In genomic region chr15:98568256-98569033, GRCm38 (mm10) we compare ENCODE assay signal across 8 mouse cellular contexts. TPM values are rescaled to one million over a fixed set of nuclear protein-coding genes. Genes with fewer than 3 reads are reported as not detected.
DNase-seq lines count a peak whose midpoint lies in the region; ATAC-seq lines count a peak whose summit lies in the region.

No protein-coding gene starts in this region.

- peaks cover 20% of the 10 kb centered on the region for H3K4me1 ChIP-seq in kidney, embryonic 14.5 days (ENCODE audit: control insufficient read depth, insufficient read depth, low read length)
- H3K4me1 ChIP-seq in intestine, embryonic 16.5 days (ENCODE audit: control insufficient read depth, insufficient read depth, low read length), result peaks cover 20% of the 10 kb centered on the region
- H3K4me1 ChIP-seq in midbrain, embryonic 15.5 days, result peaks cover 36% of the 10 kb centered on the region

- peaks cover 10% of the 10 kb centered on the region; the same call in 1 of the 2 replicates for H3K36me3 ChIP-seq in kidney, embryonic 14.5 days (ENCODE audit: control insufficient read depth, insufficient read depth, low read length)
- H3K36me3 ChIP-seq in intestine, embryonic 16.5 days (ENCODE audit: control insufficient read depth, insufficient read depth, low read length), result no peaks in the 10 kb centered on the region
- no peaks in the 10 kb centered on the region; the same call in 1 of the 2 replicates for H3K36me3 ChIP-seq in midbrain, embryonic 15.5 days (replicated peaks)

- peak overlapping the region; percentile 88 for H3K9ac ChIP-seq in kidney, embryonic 14.5 days (ENCODE audit: low read depth, low read length)
- H3K9ac ChIP-seq in intestine, embryonic 16.5 days (ENCODE audit: low read depth, low read length), result peak overlapping the region; percentile 73
- peak overlapping the region; percentile 74 for H3K9ac ChIP-seq in midbrain, embryonic 15.5 days

- H3K4me2 ChIP-seq in kidney, embryonic 14.5 days (replicated peaks; ENCODE audit: low read depth, low read length), result peak overlapping the region; percentile 54
- H3K4me2 ChIP-seq in intestine, embryonic 16.5 days (ENCODE audit: low read depth, low read length), result peak overlapping the region; percentile 75
- peak overlapping the region; percentile 65 for H3K4me2 ChIP-seq in midbrain, embryonic 15.5 days

- no peaks in the 10 kb centered on the region for H3K27me3 ChIP-seq in kidney, embryonic 14.5 days (ENCODE audit: control insufficient read depth, insufficient read depth, low read length)
- H3K27me3 ChIP-seq in intestine, embryonic 16.5 days (replicated peaks; ENCODE audit: control insufficient read depth, insufficient read depth, low read length), result no peaks in the 10 kb centered on the region
- no peaks in the 10 kb centered on the region for H3K27me3 ChIP-seq in midbrain, embryonic 15.5 days (replicated peaks)

- H3K9me3 ChIP-seq in kidney, embryonic 14.5 days (ENCODE audit: control insufficient read depth, low read length), result no peaks in the 10 kb centered on the region
- no peaks in the 10 kb centered on the region for H3K9me3 ChIP-seq in intestine, embryonic 16.5 days (ENCODE audit: control insufficient read depth, low read length)
- H3K9me3 ChIP-seq in midbrain, embryonic 15.5 days, result no peaks in the 10 kb centered on the region

- DNase-seq in kidney, postnatal 25 days, result no peak
- DNase-seq in Muller cell, postnatal 12 days (ENCODE audit: inconsistent ontology term), result peak; percentile 41
- peak; percentile 39 for DNase-seq in embryo, embryonic 9.5 days (ENCODE audit: extremely low spot score)
- DNase-seq in frontal cortex, postnatal 10 days (ENCODE audit: low spot score in 2 of 2), result no peak
- no peak for DNase-seq in layer of hippocampus, adult 9-10 months (ENCODE audit: low spot score)

- peak; percentile 11; the same call in 1 of the 2 replicates for ATAC-seq in kidney, embryonic 14.5 days (ENCODE audit: low FRiP score, low TSS enrichment)
- no peak for ATAC-seq in intestine, embryonic 16.5 days
- peak; percentile 52 for ATAC-seq in midbrain, embryonic 15.5 days (replicated peaks)

- peak overlapping the region; percentile 98 for H3K27ac ChIP-seq in kidney, embryonic 14.5 days (ENCODE audit: low read depth, low read length)
- peak overlapping the region; percentile 94 for H3K27ac ChIP-seq in intestine, embryonic 16.5 days (ENCODE audit: low read length)
- H3K27ac ChIP-seq in midbrain, embryonic 15.5 days, result peak overlapping the region; percentile 89

- 3% methylated on average over 22 of the region's 22 CpGs for WGBS in kidney, embryonic 14.5 days
- 5% methylated on average over 22 of the region's 22 CpGs for WGBS in intestine, embryonic 16.5 days
- 9% methylated on average over 22 of the region's 22 CpGs for WGBS in midbrain, embryonic 15.5 days

- peak overlapping the region; percentile 74 for H3K4me3 ChIP-seq in kidney, embryonic 14.5 days (ENCODE audit: low read length)
- peak overlapping the region; percentile 71 for H3K4me3 ChIP-seq in intestine, embryonic 16.5 days (ENCODE audit: low read length)
- H3K4me3 ChIP-seq in midbrain, embryonic 15.5 days, result peak overlapping the region; percentile 96

RNA-seq across cellular contexts. Expression of gene Ccnt1, which starts 2.3 kb away (rescaled TPM):
- polyA plus RNA-seq in kidney, embryonic 14.5 days (2014; fragmentation: Nextera tagmentation; extraction: Ambion mirVana), result 55.4 and 72.9 TPM in 2 replicates
- polyA plus RNA-seq in intestine, embryonic 16.5 days (2015; fragmentation: Nextera tagmentation; extraction: Ambion mirVana), result 41.2 and 43.7 TPM in 2 replicates
- polyA plus RNA-seq in midbrain, embryonic 15.5 days (2015; fragmentation: Nextera tagmentation; extraction: Ambion mirVana), result 71.7 and 72.6 TPM in 2 replicates

RNA-seq across cellular contexts. Expression of gene 4930415O20Rik, which starts 2.4 kb away (rescaled TPM):
- polyA plus RNA-seq in kidney, embryonic 14.5 days (2014; fragmentation: Nextera tagmentation; extraction: Ambion mirVana), result 0.57 TPM in 1 of 2 replicates, not detected in the other
- 0.43 TPM in 1 of 2 replicates, not detected in the other for polyA plus RNA-seq in intestine, embryonic 16.5 days (2015; fragmentation: Nextera tagmentation; extraction: Ambion mirVana)
- 0.44 and 0.46 TPM in 2 replicates for polyA plus RNA-seq in midbrain, embryonic 15.5 days (2015; fragmentation: Nextera tagmentation; extraction: Ambion mirVana)

RNA-seq across cellular contexts. Expression of gene Kansl2, which starts 34.4 kb away (rescaled TPM):
- polyA plus RNA-seq in kidney, embryonic 14.5 days (2014; fragmentation: Nextera tagmentation; extraction: Ambion mirVana), result 107 and 123 TPM in 2 replicates
- polyA plus RNA-seq in intestine, embryonic 16.5 days (2015; fragmentation: Nextera tagmentation; extraction: Ambion mirVana), result 67.2 and 69.6 TPM in 2 replicates
- 124 and 128 TPM in 2 replicates for polyA plus RNA-seq in midbrain, embryonic 15.5 days (2015; fragmentation: Nextera tagmentation; extraction: Ambion mirVana)

RNA-seq across cellular contexts. Expression of gene Adcy6, which starts 41.4 kb away (rescaled TPM):
- 26.2 and 31.5 TPM in 2 replicates for polyA plus RNA-seq in kidney, embryonic 14.5 days (2014; fragmentation: Nextera tagmentation; extraction: Ambion mirVana)
- polyA plus RNA-seq in intestine, embryonic 16.5 days (2015; fragmentation: Nextera tagmentation; extraction: Ambion mirVana), result 17.1 and 18.8 TPM in 2 replicates
- 14.0 and 15.2 TPM in 2 replicates for polyA plus RNA-seq in midbrain, embryonic 15.5 days (2015; fragmentation: Nextera tagmentation; extraction: Ambion mirVana)

Comparison
In these comparisons a context has a peak if more than half of its experiments do, and no peak if none do; other contexts are left out.
1. DNase-seq: peak in Muller cell, postnatal 12 days (single experiment) and embryo, embryonic 9.5 days (single experiment); none in kidney, postnatal 25 days (0 of 2), frontal cortex, postnatal 10 days (0 of 2) and layer of hippocampus, adult 9-10 months (single experiment).
2. Peak in every context shown above with its lines, with median percentiles within 50 percentile points of each other: H3K27ac ChIP-seq, H3K4me2 ChIP-seq, H3K4me3 ChIP-seq and H3K9ac ChIP-seq.